Mouse (Mus musculus) cortical plate, adult 2 months (tissue): Measurements from ENCODE around the gene Cbx5.

Source experiments
- CTCF ChIP-seq: fragments of 200-500 bp; IDR thresholded peaks from 2 replicates; pipeline ENCODE4 v1.5.1; 2011; ENCODE audit warnings: mild to moderate bottlenecking, control low read depth, low read length; ENCODE audit not compliant: insufficient read depth; ENCODE audit errors: extremely low read depth
- POLR2A ChIP-seq: fragments of 200-500 bp; IDR thresholded peaks from 2 replicates; pipeline ENCODE4 v1.6.1; 2011; ENCODE audit warnings: mild to moderate bottlenecking, low read length, control low read depth; ENCODE audit not compliant: insufficient read depth; ENCODE audit errors: extremely low read depth

DNA sequence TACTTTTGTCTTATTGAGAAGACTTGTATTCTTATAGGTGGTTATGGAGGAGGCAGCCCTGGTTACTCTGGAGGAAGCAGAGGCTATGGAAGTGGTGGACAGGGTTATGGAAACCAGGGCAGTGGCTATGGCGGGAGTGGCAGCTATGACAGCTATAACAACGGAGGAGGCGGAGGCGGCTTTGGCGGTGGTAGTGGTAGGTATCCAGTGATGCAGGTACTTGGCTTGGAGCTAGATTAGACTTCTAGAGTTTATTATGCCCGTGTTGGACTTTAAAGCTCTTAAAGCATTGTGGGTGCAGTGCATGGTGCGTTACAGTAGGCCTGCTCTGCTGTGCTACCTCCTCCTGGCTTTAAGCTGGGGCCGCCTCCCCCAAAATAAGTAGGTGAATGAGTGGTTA, 3.3 kb upstream of the Cbx5 start:
- TF ChIP-seq POLR2A (no peak), CTCF (no peak)
